Mouse (Mus musculus) midbrain, postnatal 0 days (tissue): Measurements from ENCODE around the gene Tbkbp1. TPM values are rescaled to one million over a fixed set of nuclear protein-coding genes. Genes with fewer than 3 reads are reported as not detected.
A peak's percentile ranks its signal among the peaks of the same experiment; 100 is the strongest.
"Not testable (repeated sequence)": the region's sequence is repeated elsewhere in the genome, so short reads cannot be mapped to it uniquely, and the experiment has no call there.

Experiments
- ATAC-seq: fragments of 200-750 bp; cut with Nextera tagmentation; 2 replicates; pipeline ENCODE4 v1.8.0; 2017; ENCODE audit warnings: moderate number of reproducible peaks, mild to moderate bottlenecking, moderate TSS enrichment, moderate library complexity; ENCODE audit not compliant: low FRiP score
- DNase-seq: peaks from one replicate; pipeline ENCODE4 v3.0.0-alpha.2; 2015; ENCODE audit warnings: low spot score
- H3K27ac ChIP-seq: fragments of 300-500 bp; sonication (generic); 2 replicates; pipeline ENCODE4 v1.5.1; 2014; ENCODE audit warnings: low read depth, mild to moderate bottlenecking, low read length, mixed read lengths
- H3K27me3 ChIP-seq: fragments of 300-500 bp; sonication (generic); 2 replicates; pipeline ENCODE4 v1.6.1; 2014; ENCODE audit warnings: low read length, control low read depth, mixed read lengths; ENCODE audit not compliant: insufficient read depth
- H3K36me3 ChIP-seq: fragments of 300-500 bp; sonication (generic); 2 replicates; pipeline ENCODE4 v1.6.1; 2014; ENCODE audit warnings: low read length, control low read depth, mixed read lengths; ENCODE audit not compliant: insufficient read depth
- H3K4me1 ChIP-seq: fragments of 300-500 bp; sonication (generic); 2 replicates; pipeline ENCODE4 v1.6.1; 2014; ENCODE audit warnings: mild to moderate bottlenecking, control low read depth, antibody characterized with exemption, low read length, mixed read lengths; ENCODE audit not compliant: insufficient read depth
- H3K4me2 ChIP-seq: fragments of 300-500 bp; sonication (generic); 2 replicates; pipeline ENCODE4 v1.6.1; 2014; ENCODE audit warnings: low read depth, mild to moderate bottlenecking, low read length, mixed read lengths; ENCODE audit not compliant: poor library complexity, severe bottlenecking
- H3K4me3 ChIP-seq: fragments of 300-500 bp; sonication (generic); 2 replicates; pipeline ENCODE4 v1.5.1; 2014; ENCODE audit warnings: low read depth, mild to moderate bottlenecking, low read length, moderate library complexity
- H3K9ac ChIP-seq: fragments of 300-500 bp; sonication (generic); replicated peaks from 2 replicates; pipeline ENCODE4 v1.6.1; 2014; ENCODE audit warnings: mild to moderate bottlenecking, low read length, moderate library complexity, mixed read lengths; ENCODE audit not compliant: poor library complexity, severe bottlenecking
- H3K9me3 ChIP-seq: fragments of 300-500 bp; sonication (generic); 2 replicates; pipeline ENCODE4 v1.6.1; 2016; ENCODE audit warnings: low read length, control low read depth
- CTCF ChIP-seq: IDR thresholded peaks from 2 replicates; pipeline ENCODE4 v1.5.1; 2016; ENCODE audit warnings: antibody characterized with exemption, mild to moderate bottlenecking
- WGBS: fragments of 180-500 bp; shearing (Covaris S2); extraction: QIAGEN DNeasy Blood & Tissue Kit; methylation state at CpG from one replicate; pipeline ENCODE4 v1.1.7; 2014; 5-methylcytosine and 5-hydroxymethylcytosine counted together
- polyA plus RNA-seq: library from polyadenylated mRNA; unstranded; fragments of >200 nt; fragmentation: Nextera tagmentation; extraction: Ambion mirVana; gene quantifications from 2 replicates; pipeline ENCODE4 v1.2.1, GENCODE M21; 2015
- total RNA-seq: library from RNA; depleted of rRNA; stranded (reverse); fragments of >200 nt; gene quantifications from 2 replicates; pipeline ENCODE4 v1.2.3, GENCODE M21; 2014

Tbkbp1 gene
- total and polyA plus RNA-seq, 2 experiments from 2014 or later = 10.3 to 45.3 TPM

- H3K4me1 ChIP-seq = no peaks in the 10 kb centered on the region
- no peak overlapping the region for H3K9ac ChIP-seq
- DNase-seq (no peak), ATAC-seq (no peak)
- no peak for TF ChIP-seq CTCF
- no peak overlapping the region for H3K27ac ChIP-seq
- H3K36me3 ChIP-seq = no peaks in the 10 kb centered on the region
- 80% methylated on average over 6 of the region's 6 CpGs for WGBS
- H3K9me3 ChIP-seq = no peaks in the 10 kb centered on the region
- no peaks in the 10 kb centered on the region for H3K27me3 ChIP-seq
- no peak overlapping the region for H3K4me3 ChIP-seq
- H3K4me2 ChIP-seq = no peak overlapping the region
These were observed 40.8 kb upstream of the Tbkbp1 start for GRCm38 (mm10) chr11:97191915-97192620.

DNA sequence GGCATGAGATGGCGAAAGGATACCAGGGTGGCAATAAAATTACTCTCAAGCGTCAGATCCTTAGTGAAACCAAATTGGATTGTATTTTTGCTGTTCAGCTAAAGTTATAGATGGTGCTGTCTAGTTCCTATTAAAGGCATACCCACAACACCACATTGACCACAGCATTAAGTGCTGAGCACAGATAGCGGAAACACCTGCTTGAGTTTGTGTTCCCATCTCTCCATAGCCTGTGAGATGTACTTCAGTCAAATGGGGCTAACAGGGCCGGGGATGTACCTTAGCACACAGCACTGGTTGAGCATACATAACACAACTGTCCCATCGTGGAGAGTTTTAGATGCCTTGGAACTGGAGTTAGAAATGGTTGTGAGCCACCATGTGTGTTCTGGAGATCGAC is 39.7 kb upstream of the Tbkbp1 start:
- Histone ChIP-seq H3K9ac (no peak overlapping the region), H3K9me3 (no peaks in the 10 kb centered on the region), H3K27ac (no peak overlapping the region), H3K4me3 (no peak overlapping the region), H3K36me3 (no peaks in the 10 kb centered on the region), H3K4me1 (no peaks in the 10 kb centered on the region), H3K27me3 (no peaks in the 10 kb centered on the region), H3K4me2 (no peak overlapping the region)
- whole genome bisulfite sequencing = 92% methylated on average over 6 of the region's 6 CpGs
- ATAC-seq = no peak
- DNase-seq = no peak
- no peak for TF ChIP-seq CTCF

GRCm38 (mm10) chr11:97189645-97190044 is 38.4 kb upstream of the Tbkbp1 start:
- not testable (repeated sequence) for H3K4me1 ChIP-seq, H3K9ac ChIP-seq, H3K36me3 ChIP-seq, H3K27me3 ChIP-seq, ATAC-seq, H3K9me3 ChIP-seq, DNase-seq, H3K4me3 ChIP-seq, H3K4me2 ChIP-seq, H3K27ac ChIP-seq
- 84% methylated on average over 6 of the region's 6 CpGs for WGBS

- no peak overlapping the region for H3K27ac ChIP-seq
- no peak for TF ChIP-seq CTCF
- peaks cover 6% of the 10 kb centered on the region; the same call in 1 of the 2 replicates for H3K36me3 ChIP-seq
- H3K4me3 ChIP-seq = no peak overlapping the region
- H3K4me2 ChIP-seq = peak overlapping the region; percentile 86; the same call in 1 of the 2 replicates
- H3K9me3 ChIP-seq = no peaks in the 10 kb centered on the region
- no peaks in the 10 kb centered on the region for H3K27me3 ChIP-seq
- H3K4me1 ChIP-seq = no peaks in the 10 kb centered on the region
- no peak for DNase-seq
- WGBS = 37% methylated on average over 3 of the region's 3 CpGs
- no peak overlapping the region for H3K9ac ChIP-seq
- no peak for ATAC-seq
These were observed 37.9 kb upstream of the Tbkbp1 start for GRCm38 (mm10) chr11:97189231-97189630.

- peak overlapping the region; percentile 86 for H3K4me2 ChIP-seq
- peak overlapping the region; percentile 86 for H3K27ac ChIP-seq
- under 1% methylated on average over 15 of the region's 15 CpGs for WGBS
- peak overlapping the region; percentile 93 for H3K4me3 ChIP-seq
- no peak for TF ChIP-seq CTCF
- no peaks in the 10 kb centered on the region for H3K9me3 ChIP-seq
- ATAC-seq (no peak), DNase-seq (no peak)
- no peaks in the 10 kb centered on the region for H3K4me1 ChIP-seq
- peak overlapping the region; percentile 47; the same call in 1 of the 2 replicates for H3K9ac ChIP-seq
- peaks cover 12% of the 10 kb centered on the region; the same call in 1 of the 2 replicates for H3K36me3 ChIP-seq
- no peaks in the 10 kb centered on the region for H3K27me3 ChIP-seq
These were observed 37.3 kb upstream of the Tbkbp1 start for GRCm38 (mm10) chr11:97188643-97188955.

GRCm38 (mm10) chr11:97187764-97188642 is 36.7 kb upstream of the Tbkbp1 start, which contains the start of gene Kpnb1:
Kpnb1 (minus strand) TSS chr11:97187881.
- under 1% methylated on average over 90 of the region's 101 CpGs for WGBS
- H3K27ac ChIP-seq = peak within 1 kb of the TSS; percentile 94
- peak within 1 kb of the TSS; percentile 84 for H3K9ac ChIP-seq
- DNase-seq (peak; percentile 100), ATAC-seq (peak; percentile 98)
- TF ChIP-seq CTCF = peak; percentile 26; the same call in 1 of the 2 replicates
- H3K36me3 ChIP-seq = peaks cover 18% of the 10 kb centered on the region; the same call in 1 of the 2 replicates
- H3K27me3 ChIP-seq = no peaks in the 10 kb centered on the region
- no peaks in the 10 kb centered on the region for H3K9me3 ChIP-seq
- H3K4me3 ChIP-seq = peak within 1 kb of the TSS; percentile 93
- H3K4me1 ChIP-seq = no peaks in the 10 kb centered on the region
- peak within 1 kb of the TSS; percentile 86 for H3K4me2 ChIP-seq
